Mouse (Mus musculus) heart, postnatal 0 days (tissue): ENCODE measurements around the gene Pum3.

Experiments
- CTCF ChIP-seq: IDR thresholded peaks from 2 replicates; pipeline ENCODE4 v1.5.1; 2016; ENCODE audit warnings: antibody characterized with exemption, control low read depth, low read depth
- EP300 ChIP-seq: IDR thresholded peaks from 2 replicates; pipeline ENCODE4 v1.6.1; 2016; ENCODE audit warnings: antibody characterized with exemption, low read depth

GRCm38 (mm10) chr19:27397797-27398196 lies 31.8 kb downstream of the Pum3 start:
- TF ChIP-seq CTCF (no peak), EP300 (no peak)
